22 mouse cellular contexts compared by ENCODE assay signal in genomic region chr7:44688890-44689289, GRCm38 (mm10). TPM values are rescaled to one million over a fixed set of nuclear protein-coding genes. Genes with fewer than 3 reads are reported as not detected.
DNase-seq lines count a peak whose midpoint lies in the region; ATAC-seq and TF ChIP-seq lines count a peak whose summit lies in the region.
"Had no signal": no experiment of that assay in that cellular context is flagged by ENCODE, and none has a peak within 500 bp of the region (broad histone marks: within the 10 kb centered on the region; RNA-seq: fewer than 3 reads in every experiment).

No protein-coding gene starts in this region.

- no peak for TF ChIP-seq RAD21 in MEL (IDR thresholded peaks at IDR 0.05; ENCODE audit: low read depth, low read length)

- no peak for DNase-seq in hindbrain, postnatal 0 days (ENCODE audit: low spot score)
- DNase-seq in lung, adult 2 months, result no peak
- DNase-seq in lung, adult 18-20 months, result no peak
- DNase-seq in MEL (ENCODE audit: low read depth, low spot score), result no peak
- DNase-seq in right cerebral cortex, postnatal 10 days (ENCODE audit: low spot score in 2 of 2), result no peak
- DNase-seq in hindbrain, embryonic 11.5 days (ENCODE audit: low spot score), result no peak
- DNase-seq: cerebellum, adult 11-12 months; kidney, adult 9 months; lung, postnatal 4 days had no signal

- no peak overlapping the region for H3K9ac ChIP-seq in hindbrain, postnatal 0 days (replicated peaks; ENCODE audit: low read length)
- no peak overlapping the region for H3K9ac ChIP-seq in hindbrain, embryonic 13.5 days
- no peak overlapping the region for H3K9ac ChIP-seq in MEL (ENCODE audit: control insufficient read depth, low read depth, low read length, poor library complexity, severe bottlenecking)
- H3K9ac ChIP-seq in hindbrain, embryonic 11.5 days (ENCODE audit: low read depth, low read length), result no peak overlapping the region
- H3K9ac ChIP-seq: embryonic facial prominence, embryonic 13.5 days; heart, embryonic 15.5 days; hindbrain, embryonic 15.5 days; midbrain, embryonic 12.5 days had no signal

- ATAC-seq in hindbrain, postnatal 0 days, result no peak
- no peak for ATAC-seq in hindbrain, embryonic 13.5 days (ENCODE audit: low FRiP score)
- ATAC-seq in hindbrain, embryonic 11.5 days (ENCODE audit: low FRiP score), result no peak

- TF ChIP-seq POLR2A in lung, adult 2 months (IDR thresholded peaks at IDR 0.05; ENCODE audit: borderline replicate concordance, extremely low read depth, low read depth, low read length), result no peak
- no peak for TF ChIP-seq POLR2A in MEL (IDR thresholded peaks at IDR 0.05; ENCODE audit: control insufficient read depth in 1 of 2, insufficient read depth in 1 of 2, low read depth in 1 of 2, low read length in 2 of 2, poor library complexity in 1 of 2)
- TF ChIP-seq POLR2A in small intestine, adult 2 months (IDR thresholded peaks at IDR 0.05; ENCODE audit: low read depth, low read length), result no peak

- no peak overlapping the region for H3K4me2 ChIP-seq in hindbrain, postnatal 0 days (ENCODE audit: low read depth, low read length)
- H3K4me2 ChIP-seq in hindbrain, embryonic 13.5 days, result no peak overlapping the region
- H3K4me2 ChIP-seq in hindbrain, embryonic 11.5 days (replicated peaks; ENCODE audit: low read depth, low read length), result no peak overlapping the region
- H3K4me2 ChIP-seq: embryonic facial prominence, embryonic 13.5 days; heart, embryonic 15.5 days; hindbrain, embryonic 15.5 days; midbrain, embryonic 12.5 days had no signal

- WGBS in hindbrain, postnatal 0 days, result 68% methylated on average over 3 of the region's 3 CpGs
- WGBS in hindbrain, embryonic 13.5 days, result 72% methylated on average over 3 of the region's 3 CpGs
- 72% methylated on average over 3 of the region's 3 CpGs for WGBS in lung, adult 2 months
- 69% methylated on average over 3 of the region's 3 CpGs for WGBS in small intestine, adult 2 months
- 69% methylated on average over 3 of the region's 3 CpGs for WGBS in hindbrain, embryonic 11.5 days

- no peak overlapping the region for H3K4me3 ChIP-seq in hindbrain, postnatal 0 days (ENCODE audit: low read length)
- no peak overlapping the region for H3K4me3 ChIP-seq in hindbrain, embryonic 13.5 days
- no peak overlapping the region for H3K4me3 ChIP-seq in lung, adult 2 months (replicated peaks; ENCODE audit: extremely low read depth, low read depth, low read length)
- no peak overlapping the region for H3K4me3 ChIP-seq in MEL (ENCODE audit: control insufficient read depth in 1 of 2, insufficient read depth in 1 of 2, low read depth in 2 of 2, low read length in 2 of 2)
- H3K4me3 ChIP-seq in small intestine, adult 2 months (ENCODE audit: low read depth, low read length), result no peak overlapping the region
- H3K4me3 ChIP-seq in hindbrain, embryonic 11.5 days (ENCODE audit: low read depth, low read length), result no peak overlapping the region
- H3K4me3 ChIP-seq: embryonic facial prominence, embryonic 13.5 days; heart, embryonic 15.5 days; hindbrain, embryonic 15.5 days; midbrain, embryonic 12.5 days had no signal

- no peaks in the 10 kb centered on the region for H3K36me3 ChIP-seq in hindbrain, postnatal 0 days (ENCODE audit: insufficient read depth, low read length)
- H3K36me3 ChIP-seq in hindbrain, embryonic 13.5 days, result no peaks in the 10 kb centered on the region
- no peaks in the 10 kb centered on the region for H3K36me3 ChIP-seq in MEL (ENCODE audit: control insufficient read depth in 1 of 2, insufficient read depth in 2 of 2, low read length in 2 of 2)
- no peaks in the 10 kb centered on the region for H3K36me3 ChIP-seq in small intestine, adult 2 months (ENCODE audit: control insufficient read depth, insufficient read depth, low read length)
- H3K36me3 ChIP-seq in hindbrain, embryonic 11.5 days (ENCODE audit: control insufficient read depth, insufficient read depth, low read length), result no peaks in the 10 kb centered on the region
- H3K36me3 ChIP-seq: embryonic facial prominence, embryonic 13.5 days; heart, embryonic 15.5 days; hindbrain, embryonic 15.5 days; midbrain, embryonic 12.5 days had no signal

- no peaks in the 10 kb centered on the region for H3K4me1 ChIP-seq in hindbrain, postnatal 0 days (ENCODE audit: insufficient read depth, low read length)
- peaks cover 13% of the 10 kb centered on the region for H3K4me1 ChIP-seq in hindbrain, embryonic 13.5 days (replicated peaks)
- no peaks in the 10 kb centered on the region for H3K4me1 ChIP-seq in lung, adult 2 months (ENCODE audit: control insufficient read depth, insufficient read depth, low read length)
- H3K4me1 ChIP-seq in MEL (ENCODE audit: control insufficient read depth in 1 of 2, insufficient read depth in 2 of 2, low read length in 2 of 2), result peaks cover 0 to 6% of the 10 kb centered on the region in 2 experiments; a peak in 1 of 4 replicates
- H3K4me1 ChIP-seq in small intestine, adult 2 months (ENCODE audit: control insufficient read depth, insufficient read depth, insufficient read length, low read length), result peaks cover 40% of the 10 kb centered on the region
- no peaks in the 10 kb centered on the region for H3K4me1 ChIP-seq in hindbrain, embryonic 11.5 days (replicated peaks; ENCODE audit: control insufficient read depth, insufficient read depth, low read length)
- H3K4me1 ChIP-seq: embryonic facial prominence, embryonic 13.5 days had no signal

- no peaks in the 10 kb centered on the region for H3K9me3 ChIP-seq in hindbrain, postnatal 0 days (ENCODE audit: low read length)
- no peaks in the 10 kb centered on the region for H3K9me3 ChIP-seq in hindbrain, embryonic 13.5 days
- no peaks in the 10 kb centered on the region for H3K9me3 ChIP-seq in MEL (replicated peaks; ENCODE audit: insufficient read depth, low read length)
- H3K9me3 ChIP-seq in hindbrain, embryonic 11.5 days (ENCODE audit: control insufficient read depth, low read length), result no peaks in the 10 kb centered on the region
- H3K9me3 ChIP-seq: embryonic facial prominence, embryonic 13.5 days; heart, embryonic 15.5 days; hindbrain, embryonic 15.5 days; midbrain, embryonic 12.5 days had no signal

- no peaks in the 10 kb centered on the region for H3K79me2 ChIP-seq in MEL (ENCODE audit: control insufficient read depth, insufficient read depth, low read length, poor library complexity)

- no peak for TF ChIP-seq EP300 in MEL (IDR thresholded peaks at IDR 0.05; ENCODE audit: low read depth in 1 of 2, low read length in 2 of 2)

- no peaks in the 10 kb centered on the region for H3K27me3 ChIP-seq in hindbrain, postnatal 0 days (ENCODE audit: insufficient read depth, low read length)
- H3K27me3 ChIP-seq in hindbrain, embryonic 13.5 days, result no peaks in the 10 kb centered on the region
- no peaks in the 10 kb centered on the region for H3K27me3 ChIP-seq in MEL (ENCODE audit: control insufficient read depth in 1 of 2, insufficient read depth in 2 of 2, low read length in 2 of 2)
- H3K27me3 ChIP-seq in small intestine, adult 2 months (ENCODE audit: control insufficient read depth, insufficient read depth, low read length), result no peaks in the 10 kb centered on the region
- H3K27me3 ChIP-seq in hindbrain, embryonic 11.5 days (ENCODE audit: control insufficient read depth, insufficient read depth, low read length), result no peaks in the 10 kb centered on the region
- H3K27me3 ChIP-seq: embryonic facial prominence, embryonic 13.5 days; heart, embryonic 15.5 days; hindbrain, embryonic 15.5 days; midbrain, embryonic 12.5 days had no signal

- TF ChIP-seq CTCF in hindbrain, postnatal 0 days (IDR thresholded peaks at IDR 0.05; ENCODE audit: low read depth), result peak; percentile 47
- 0 out of 2 replicates have a peak, but pooled peaks have one; percentile 25 for TF ChIP-seq CTCF in lung, adult 2 months (IDR thresholded peaks at IDR 0.05; ENCODE audit: insufficient read depth, low read length)
- TF ChIP-seq CTCF in MEL (IDR thresholded peaks at IDR 0.05 in 2 of 3, conservative IDR thresholded peaks at IDR 0.05 in 1 of 3; ENCODE audit: control insufficient read depth in 1 of 3, insufficient read depth in 1 of 3, low read depth in 2 of 3, low read length in 3 of 3, poor library complexity in 1 of 3, severe bottlenecking in 1 of 3), result peak; percentile 4 to 42 (median 26); a peak in 4 of 6 replicates
- peak; percentile 63; the same call in 1 of the 2 replicates for TF ChIP-seq CTCF in small intestine, adult 2 months (IDR thresholded peaks at IDR 0.05; ENCODE audit: extremely low read depth, insufficient read length, insufficient replicate concordance, low read depth, low read length)

- H3K27ac ChIP-seq in hindbrain, postnatal 0 days, result no peak overlapping the region
- H3K27ac ChIP-seq in hindbrain, embryonic 13.5 days, result no peak overlapping the region
- H3K27ac ChIP-seq in MEL (ENCODE audit: control insufficient read depth, low read depth, low read length), result no peak overlapping the region
- H3K27ac ChIP-seq in small intestine, adult 2 months (ENCODE audit: insufficient read depth, low read depth, low read length), result peak overlapping the region; percentile 77
- no peak overlapping the region for H3K27ac ChIP-seq in hindbrain, embryonic 11.5 days (ENCODE audit: low read depth, low read length)
- H3K27ac ChIP-seq: embryonic facial prominence, embryonic 13.5 days; heart, embryonic 15.5 days; hindbrain, embryonic 15.5 days; midbrain, embryonic 12.5 days had no signal

RNA-seq across cellular contexts. Expression of gene Myh14, which starts 18.2 kb away (rescaled TPM):
- total RNA-seq in hindbrain, postnatal 0 days (2014; rRNA removed), result 9.7 and 10.9 TPM in 2 replicates
- polyA plus RNA-seq in hindbrain, postnatal 0 days (2015; fragmentation: Nextera tagmentation; extraction: Ambion mirVana), result 9.3 and 10.6 TPM in 2 replicates
- polyA plus RNA-seq in hindbrain, embryonic 13.5 days (2015; fragmentation: Nextera tagmentation; extraction: Ambion mirVana), result 1.9 and 2.3 TPM in 2 replicates
- polyA plus RNA-seq in lung, adult 2 months (2012; rRNA removed), result 223 and 227 TPM in 2 replicates
- under 0.01 and 0.07 TPM in 2 replicates for total RNA-seq in MEL (2012; rRNA removed)
- polyA plus RNA-seq in MEL (2012; ENCODE audit: insufficient read depth in 1 of 2, insufficient read length in 2 of 2, low read depth in 1 of 2, low replicate concordance in 2 of 2, missing spikeins in 1 of 2), result under 1 TPM in 1 of 2 experiments, not detected in 1; 0.08 TPM
- 196 and 563 TPM in 2 replicates for polyA plus RNA-seq in small intestine, adult 2 months (2012; rRNA removed)
- 1.9 and 2.3 TPM in 2 replicates for polyA plus RNA-seq in hindbrain, embryonic 11.5 days (2014; fragmentation: Nextera tagmentation; extraction: Ambion mirVana)
- total RNA-seq: granulocyte monocyte progenitor cell, adult 5-6 weeks had no signal

RNA-seq across cellular contexts. Expression of gene Izumo2, which starts 19.7 kb away (rescaled TPM):
- not detected in 2 replicates for total RNA-seq in hindbrain, postnatal 0 days (2014; rRNA removed)
- polyA plus RNA-seq in hindbrain, postnatal 0 days (2015; fragmentation: Nextera tagmentation; extraction: Ambion mirVana), result not detected in 2 replicates
- not detected in 2 replicates for polyA plus RNA-seq in hindbrain, embryonic 13.5 days (2015; fragmentation: Nextera tagmentation; extraction: Ambion mirVana)
- polyA plus RNA-seq in lung, adult 2 months (2012; rRNA removed), result not detected in 2 replicates
- not detected in 2 replicates for total RNA-seq in MEL (2012; rRNA removed)
- not detected for polyA plus RNA-seq in MEL (2012; ENCODE audit: insufficient read depth in 1 of 2, insufficient read length in 2 of 2, low read depth in 1 of 2, low replicate concordance in 2 of 2, missing spikeins in 1 of 2)
- polyA plus RNA-seq in small intestine, adult 2 months (2012; rRNA removed), result not detected in 2 replicates
- polyA plus RNA-seq in hindbrain, embryonic 11.5 days (2014; fragmentation: Nextera tagmentation; extraction: Ambion mirVana), result not detected in 2 replicates
- total RNA-seq: granulocyte monocyte progenitor cell, adult 5-6 weeks; layer of hippocampus, adult 18-20 months; left cerebral cortex, adult 8-10 months had no signal
- polyA plus RNA-seq: cortical plate, adult 2 months; embryonic facial prominence, embryonic 13.5 days; forebrain, embryonic 11.5 days; heart, embryonic 15.5 days; hindbrain, embryonic 15.5 days; limb, embryonic 14.5 days; midbrain, embryonic 12.5 days; thymus, postnatal 0 days had no signal

RNA-seq across cellular contexts. Expression of gene Vrk3, which starts 59.3 kb away (rescaled TPM):
- total RNA-seq in hindbrain, postnatal 0 days (2014; rRNA removed), result 22.3 and 25.3 TPM in 2 replicates
- 28.2 and 33.0 TPM in 2 replicates for polyA plus RNA-seq in hindbrain, postnatal 0 days (2015; fragmentation: Nextera tagmentation; extraction: Ambion mirVana)
- 28.4 and 33.0 TPM in 2 replicates for polyA plus RNA-seq in hindbrain, embryonic 13.5 days (2015; fragmentation: Nextera tagmentation; extraction: Ambion mirVana)
- 42.0 and 51.9 TPM in 2 replicates for polyA plus RNA-seq in lung, adult 2 months (2012; rRNA removed)
- 24.9 and 25.7 TPM in 2 replicates for total RNA-seq in MEL (2012; rRNA removed)
- 10 to 100 TPM in 1 of 2 experiments, not detected in 1; 55.6 TPM for polyA plus RNA-seq in MEL (2012; ENCODE audit: insufficient read depth in 1 of 2, insufficient read length in 2 of 2, low read depth in 1 of 2, low replicate concordance in 2 of 2, missing spikeins in 1 of 2)
- polyA plus RNA-seq in small intestine, adult 2 months (2012; rRNA removed), result 20.4 and 40.3 TPM in 2 replicates
- polyA plus RNA-seq in hindbrain, embryonic 11.5 days (2014; fragmentation: Nextera tagmentation; extraction: Ambion mirVana), result 32.5 and 36.7 TPM in 2 replicates

Comparison
In these comparisons a context has a peak if more than half of its experiments do, and no peak if none do; other contexts are left out.
1. RNA of gene Myh14, which starts 18.2 kb away (polyA plus RNA-seq): 196 to 563 TPM in small intestine, adult 2 months and 223 to 227 TPM in lung, adult 2 months; 9.3 to 10.6 TPM in hindbrain, postnatal 0 days, 1.9 to 2.3 TPM in hindbrain, embryonic 13.5 days, 1.9 to 2.3 TPM in hindbrain, embryonic 11.5 days and 0.08 TPM in MEL; every median in the first group is over 10 times any median in the second.
2. Peak in every context shown above with its lines, with median percentiles within 50 percentile points of each other: CTCF ChIP-seq.